Mouse (Mus musculus) lung, embryonic 15.5 days (tissue): ENCODE measurements around the gene Smc3. TPM values are rescaled to one million over a fixed set of nuclear protein-coding genes. Genes with fewer than 3 reads are reported as not detected.

Experiments used
- ATAC-seq: fragments of 200-750 bp; cut with Nextera tagmentation; 2 replicates; pipeline ENCODE4 v1.8.0; 2017; ENCODE audit warnings: moderate number of reproducible peaks, borderline replicate concordance; ENCODE audit not compliant: low FRiP score, low TSS enrichment; ENCODE audit errors: extremely low read depth
- H3K27ac ChIP-seq: fragments of 300-500 bp; sonication (generic); 2 replicates; pipeline ENCODE4 v1.5.1; 2015; ENCODE audit warnings: moderate library complexity, mild to moderate bottlenecking, inconsistent platforms
- H3K27me3 ChIP-seq: fragments of 300-500 bp; sonication (generic); 2 replicates; pipeline ENCODE4 v1.6.1; 2015; ENCODE audit warnings: inconsistent platforms
- H3K36me3 ChIP-seq: fragments of 300-500 bp; sonication (generic); 2 replicates; pipeline ENCODE4 v1.6.1; 2015; ENCODE audit warnings: inconsistent platforms
- H3K4me1 ChIP-seq: fragments of 300-500 bp; sonication (generic); 2 replicates; pipeline ENCODE4 v1.6.1; 2015; ENCODE audit warnings: inconsistent platforms
- H3K4me2 ChIP-seq: fragments of 300-500 bp; sonication (generic); 2 replicates; pipeline ENCODE4 v1.6.1; 2015; ENCODE audit warnings: inconsistent platforms, mild to moderate bottlenecking, moderate library complexity
- H3K4me3 ChIP-seq: fragments of 300-500 bp; sonication (generic); 2 replicates; pipeline ENCODE4 v1.5.1; 2015; ENCODE audit warnings: mild to moderate bottlenecking, inconsistent platforms
- H3K9ac ChIP-seq: fragments of 300-500 bp; sonication (generic); 2 replicates; pipeline ENCODE4 v1.6.1; 2015; ENCODE audit warnings: inconsistent platforms
- H3K9me3 ChIP-seq: fragments of 300-500 bp; sonication (generic); 2 replicates; pipeline ENCODE4 v1.6.1; 2016; ENCODE audit warnings: inconsistent platforms
- WGBS: fragments of 180-500 bp; shearing (Covaris S2); methylation state at CpG from one replicate; pipeline ENCODE4 v1.1.7; 2015; 5-methylcytosine and 5-hydroxymethylcytosine counted together
- polyA plus RNA-seq: library from polyadenylated mRNA; unstranded; fragments of >200 nt; fragmentation: Nextera tagmentation; extraction: Ambion mirVana; gene quantifications from 2 replicates; pipeline ENCODE4 v1.2.1, GENCODE M21; 2015

Smc3 gene
- polyA plus RNA-seq, 1 experiment from 2014 or later = 72.2 TPM

DNA sequence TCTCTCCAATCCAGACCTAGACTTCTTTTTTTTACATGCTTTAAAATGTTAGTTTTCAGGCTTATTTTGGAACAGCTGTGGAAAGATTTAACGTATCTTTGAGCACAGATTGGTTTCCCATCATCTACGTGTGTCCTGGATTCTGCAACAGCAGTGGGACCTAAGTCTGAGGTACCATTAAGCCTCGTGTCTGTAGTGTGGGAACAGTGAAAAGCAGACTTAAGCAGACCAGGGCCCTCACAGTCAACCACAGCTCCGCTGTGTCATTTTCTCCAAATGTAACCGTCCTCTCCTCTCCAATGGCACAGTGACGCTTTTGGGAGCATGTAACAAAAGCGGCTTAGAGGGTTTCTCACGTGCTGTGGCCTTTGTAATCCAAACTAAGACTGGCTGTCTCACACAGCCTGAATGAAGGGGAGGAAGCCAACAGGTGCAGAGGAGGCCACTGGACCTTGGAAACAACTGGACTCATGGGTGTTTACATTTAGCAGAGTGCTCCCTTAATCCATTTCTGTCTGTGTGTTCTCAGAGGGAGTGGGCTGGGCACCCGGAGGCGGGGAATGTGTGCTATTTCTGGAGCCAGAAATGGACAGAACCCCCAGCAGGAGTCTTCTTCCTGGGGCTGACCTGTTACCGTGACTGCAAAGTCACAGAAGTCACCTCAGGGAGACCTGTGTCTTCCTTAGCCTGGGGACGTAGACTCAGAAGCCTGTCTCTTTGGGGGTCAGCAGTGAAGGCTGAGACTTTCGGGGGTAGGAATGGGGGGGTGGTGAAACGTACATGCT, 61.9 kb downstream of the Smc3 start:
- WGBS = 46% methylated on average over 14 of the region's 14 CpGs
- Histone ChIP-seq H3K36me3 (no peaks in the 10 kb centered on the region), H3K9ac (no peak overlapping the region), H3K9me3 (no peaks in the 10 kb centered on the region), H3K4me3 (no peak overlapping the region), H3K4me2 (no peak overlapping the region), H3K4me1 (0 out of 2 replicates have a peak, but pooled peaks cover 5% of the 10 kb centered on the region), H3K27me3 (peaks cover 7% of the 10 kb centered on the region), H3K27ac (no peak overlapping the region)
- no peak for ATAC-seq

DNA sequence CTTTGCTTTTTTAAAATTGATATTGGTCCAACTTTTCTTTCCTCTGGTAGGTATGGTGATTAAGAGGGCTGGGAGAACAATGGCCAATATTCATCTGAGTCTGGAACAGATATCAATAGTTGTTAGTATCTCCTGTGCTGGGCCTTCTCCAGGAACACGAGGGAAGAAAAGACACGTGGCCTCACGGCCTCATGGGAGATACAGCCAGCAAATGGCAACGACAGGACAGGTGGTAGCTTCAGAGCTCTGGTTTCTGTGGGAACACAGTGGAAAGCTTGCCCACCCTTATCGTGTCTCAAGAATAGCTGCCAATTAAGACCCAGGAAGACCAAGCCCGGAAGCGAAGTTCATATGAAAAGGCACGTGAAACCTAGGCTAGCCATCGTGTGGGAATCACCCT, 64.6 kb downstream of the Smc3 start:
- H3K27me3 ChIP-seq = peaks cover 26% of the 10 kb centered on the region
- H3K9me3 ChIP-seq = no peaks in the 10 kb centered on the region
- H3K36me3 ChIP-seq = no peaks in the 10 kb centered on the region
- no peak overlapping the region for H3K9ac ChIP-seq
- H3K4me3 ChIP-seq = no peak overlapping the region
- no peak overlapping the region for H3K4me2 ChIP-seq
- 91% methylated on average over 9 of the region's 9 CpGs for WGBS
- 0 out of 2 replicates have a peak, but pooled peaks cover 5% of the 10 kb centered on the region for H3K4me1 ChIP-seq
- no peak for ATAC-seq
- no peak overlapping the region for H3K27ac ChIP-seq

DNA sequence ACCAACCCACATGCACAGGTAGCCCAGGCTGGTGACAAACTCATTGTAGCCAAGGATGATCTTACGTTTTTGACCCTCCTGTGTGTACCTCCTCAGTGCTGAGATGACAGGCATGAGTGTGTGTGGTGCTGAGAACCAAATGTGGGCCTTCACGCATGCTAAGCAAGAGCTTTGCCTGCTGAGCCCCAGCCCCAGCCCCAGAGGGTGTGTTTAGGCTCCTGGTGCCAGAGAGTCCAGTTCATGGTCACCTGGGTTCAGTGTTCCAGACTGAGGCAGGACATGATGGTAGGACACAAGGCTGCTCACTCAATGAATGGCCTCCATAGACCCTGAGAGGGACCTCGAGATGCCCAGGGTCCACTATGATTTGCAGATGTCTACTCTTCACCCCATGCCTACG, 65.2 kb downstream of the Smc3 start:
- H3K27ac ChIP-seq = no peak overlapping the region
- H3K4me3 ChIP-seq = no peak overlapping the region
- H3K27me3 ChIP-seq = peaks cover 32% of the 10 kb centered on the region
- H3K4me1 ChIP-seq = 0 out of 2 replicates have a peak, but pooled peaks cover 5% of the 10 kb centered on the region
- 74% methylated on average over 4 of the region's 4 CpGs for WGBS
- no peaks in the 10 kb centered on the region for H3K36me3 ChIP-seq
- ATAC-seq = no peak
- no peak overlapping the region for H3K9ac ChIP-seq
- no peak overlapping the region for H3K4me2 ChIP-seq
- H3K9me3 ChIP-seq = no peaks in the 10 kb centered on the region

DNA sequence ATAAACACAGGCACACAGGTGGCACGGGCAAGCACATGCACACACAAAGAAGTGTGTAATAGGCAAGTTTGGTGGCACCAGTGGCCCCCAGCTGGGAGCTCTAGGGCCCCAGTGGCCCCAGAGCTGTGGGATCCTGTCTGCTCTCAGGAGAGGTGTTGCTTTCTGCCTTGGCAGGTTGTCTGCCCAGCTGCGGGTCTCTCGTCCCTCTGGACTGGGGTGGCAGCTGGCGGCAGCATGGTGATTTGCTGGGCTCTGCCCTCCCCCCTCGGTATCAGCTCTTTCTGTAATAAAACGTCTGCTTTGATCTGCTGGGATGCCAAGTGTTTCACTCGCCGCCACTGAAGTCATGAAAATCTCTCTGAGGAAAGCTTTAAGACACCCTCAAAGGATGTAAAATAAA, 66.5 kb downstream of the Smc3 start:
- H3K27ac ChIP-seq = no peak overlapping the region
- H3K4me2 ChIP-seq = no peak overlapping the region
- no peaks in the 10 kb centered on the region for H3K9me3 ChIP-seq
- ATAC-seq = no peak
- H3K36me3 ChIP-seq = no peaks in the 10 kb centered on the region
- 22% methylated on average over 8 of the region's 8 CpGs for WGBS
- H3K9ac ChIP-seq = no peak overlapping the region
- H3K27me3 ChIP-seq = peaks cover 42% of the 10 kb centered on the region
- no peak overlapping the region for H3K4me3 ChIP-seq
- 0 out of 2 replicates have a peak, but pooled peaks cover 2% of the 10 kb centered on the region for H3K4me1 ChIP-seq

DNA sequence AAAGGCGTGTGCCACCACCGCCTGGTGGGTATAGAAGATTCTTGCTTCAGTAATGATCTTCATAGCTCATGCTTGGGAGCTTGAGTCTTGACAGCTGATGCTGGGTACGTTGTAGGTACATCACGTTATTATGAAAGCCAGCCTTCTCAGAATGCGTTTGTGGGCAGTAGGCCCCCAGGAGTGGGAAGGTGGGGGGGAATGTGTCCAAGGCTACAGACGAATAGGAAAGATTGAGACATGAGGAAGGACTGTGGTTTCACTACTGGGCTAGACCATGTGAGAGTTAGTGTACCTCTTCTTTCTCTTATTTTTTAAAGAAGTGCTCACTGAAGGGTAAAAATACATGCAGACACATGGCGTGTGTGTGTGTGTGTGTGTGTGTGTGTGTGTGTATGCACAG, 68.6 kb downstream of the Smc3 start:
- Histone ChIP-seq H3K27ac (no peak overlapping the region), H3K4me1 (0 out of 2 replicates have a peak, but pooled peaks cover 2% of the 10 kb centered on the region), H3K9me3 (no peaks in the 10 kb centered on the region), H3K4me3 (no peak overlapping the region), H3K4me2 (no peak overlapping the region), H3K9ac (no peak overlapping the region), H3K27me3 (peaks cover 58% of the 10 kb centered on the region), H3K36me3 (no peaks in the 10 kb centered on the region)
- WGBS = 79% methylated on average over 7 of the region's 7 CpGs
- ATAC-seq = no peak

DNA sequence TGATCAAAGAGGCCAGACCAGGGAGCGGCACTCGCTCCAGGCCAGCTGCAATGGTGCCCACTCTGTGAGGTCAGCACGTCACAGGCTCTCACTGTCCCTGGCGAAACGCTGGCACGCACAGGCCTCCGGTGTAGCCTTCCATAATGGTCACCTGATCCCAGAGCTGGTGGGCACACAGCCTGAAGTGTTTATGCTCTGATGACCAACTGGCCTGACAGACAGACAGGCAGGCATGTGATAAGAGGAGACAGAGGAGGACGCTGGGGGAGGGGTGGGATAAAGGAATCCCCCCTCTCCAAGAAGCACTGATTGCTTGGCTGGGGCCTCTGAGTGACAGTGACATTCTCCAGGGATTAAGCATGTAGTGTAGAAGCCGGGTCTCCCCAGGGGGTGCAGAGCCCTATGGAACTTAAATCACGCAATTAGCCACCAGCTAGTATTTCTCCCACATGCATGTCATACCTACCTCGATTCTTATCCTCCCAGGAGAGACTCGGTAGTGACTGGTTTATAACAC, 70.5 kb downstream of the Smc3 start:
- Histone ChIP-seq H3K36me3 (no peaks in the 10 kb centered on the region), H3K4me1 (0 out of 2 replicates have a peak, but pooled peaks cover 2% of the 10 kb centered on the region), H3K4me3 (no peak overlapping the region), H3K27ac (no peak overlapping the region), H3K4me2 (no peak overlapping the region), H3K9ac (no peak overlapping the region), H3K9me3 (no peaks in the 10 kb centered on the region), H3K27me3 (peaks cover 77% of the 10 kb centered on the region)
- ATAC-seq = no peak
- 24% methylated on average over 12 of the region's 12 CpGs for WGBS

DNA sequence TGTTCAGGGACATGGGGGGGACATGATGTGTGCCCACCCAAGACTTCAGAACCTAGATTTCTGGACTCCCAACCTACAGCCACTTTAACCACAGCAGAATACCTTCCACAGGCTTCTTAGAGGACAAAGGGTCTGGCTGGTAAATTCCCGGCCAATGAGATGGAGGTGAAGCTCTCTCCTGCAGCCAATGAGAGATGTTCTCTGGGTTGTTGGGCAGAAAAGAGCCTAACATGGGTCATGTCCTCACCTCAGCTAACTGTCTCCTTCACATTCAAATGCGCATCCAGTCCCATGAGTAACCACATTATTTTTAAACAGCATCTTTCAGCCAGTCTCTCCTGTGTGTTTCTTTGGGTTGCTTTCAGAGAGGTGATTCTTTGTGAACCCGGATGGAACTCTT, 71.2 kb downstream of the Smc3 start:
- WGBS = 60% methylated on average over 3 of the region's 3 CpGs
- H3K27ac ChIP-seq = no peak overlapping the region
- H3K9me3 ChIP-seq = no peaks in the 10 kb centered on the region
- H3K4me3 ChIP-seq = no peak overlapping the region
- H3K4me2 ChIP-seq = no peak overlapping the region
- H3K4me1 ChIP-seq = peaks cover 8% of the 10 kb centered on the region
- H3K9ac ChIP-seq = no peak overlapping the region
- no peaks in the 10 kb centered on the region for H3K36me3 ChIP-seq
- H3K27me3 ChIP-seq = peaks cover 84% of the 10 kb centered on the region
- no peak for ATAC-seq

DNA sequence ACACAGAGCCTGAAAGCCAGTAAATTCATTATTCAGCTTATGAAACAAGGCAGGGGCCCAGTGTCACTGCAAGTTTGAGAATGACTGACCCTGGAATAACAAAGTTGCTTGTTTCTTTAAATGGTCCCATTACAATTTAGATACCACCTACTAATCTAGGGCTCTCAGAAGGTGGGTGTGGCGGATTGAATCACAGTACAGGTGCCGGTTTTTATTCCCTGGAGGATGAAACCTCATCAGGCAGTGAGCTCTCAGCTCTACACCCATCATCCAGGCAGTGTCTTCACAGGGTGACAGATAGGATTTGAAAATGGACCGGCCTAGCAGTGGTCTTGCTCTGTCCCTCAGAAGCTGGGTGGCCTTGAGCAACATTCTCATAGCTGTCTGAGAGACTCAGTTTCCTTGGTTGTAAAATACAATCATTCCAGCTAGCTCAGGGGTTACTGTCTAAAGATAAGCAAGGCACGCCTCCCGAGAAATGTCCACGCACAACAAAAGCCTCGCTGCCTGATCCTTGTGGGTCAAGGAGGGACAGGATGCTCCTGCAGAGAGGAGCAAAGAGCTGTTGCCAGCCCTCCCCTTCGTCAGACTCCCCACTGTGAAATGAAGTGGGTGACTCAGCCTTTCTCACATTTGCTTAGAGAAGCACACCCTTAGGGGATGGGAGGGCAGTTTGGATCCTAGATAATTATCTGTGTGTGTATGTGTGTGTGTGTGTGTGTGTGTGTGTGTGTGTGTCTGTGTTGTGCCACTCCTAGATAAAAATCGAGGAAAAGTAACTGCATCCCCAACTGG, 74.1 kb downstream of the Smc3 start:
- Histone ChIP-seq H3K27me3 (peaks cover 94% of the 10 kb centered on the region), H3K4me1 (peaks cover 21% of the 10 kb centered on the region), H3K27ac (no peak overlapping the region), H3K9ac (no peak overlapping the region), H3K4me3 (no peak overlapping the region), H3K9me3 (no peaks in the 10 kb centered on the region), H3K36me3 (no peaks in the 10 kb centered on the region), H3K4me2 (no peak overlapping the region)
- ATAC-seq = no peak
- 36% methylated on average over 9 of the region's 9 CpGs for WGBS

DNA sequence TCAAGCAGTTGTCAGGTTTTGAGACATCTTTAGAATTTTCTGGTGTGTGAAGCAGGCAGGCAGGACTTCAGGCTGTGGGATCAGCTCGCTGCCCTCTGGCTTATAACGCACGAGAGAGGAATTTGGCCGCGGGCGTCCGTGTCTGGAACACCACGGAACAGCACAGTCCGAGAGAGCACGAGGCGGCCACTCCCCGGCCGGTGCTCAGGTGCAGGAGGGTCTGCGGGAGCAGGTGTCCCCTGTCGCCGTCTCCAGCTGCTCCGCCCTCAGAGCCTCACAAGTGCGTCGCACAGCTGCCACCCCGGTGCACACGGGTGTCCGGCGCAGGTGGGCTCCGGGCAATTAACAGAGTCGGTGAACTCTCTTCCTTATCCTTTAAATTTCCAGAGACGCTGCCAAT, 76.0 kb downstream of the Smc3 start:
- under 1% methylated on average over 26 of the region's 26 CpGs for WGBS
- H3K27me3 ChIP-seq = peaks cover 90% of the 10 kb centered on the region

DNA sequence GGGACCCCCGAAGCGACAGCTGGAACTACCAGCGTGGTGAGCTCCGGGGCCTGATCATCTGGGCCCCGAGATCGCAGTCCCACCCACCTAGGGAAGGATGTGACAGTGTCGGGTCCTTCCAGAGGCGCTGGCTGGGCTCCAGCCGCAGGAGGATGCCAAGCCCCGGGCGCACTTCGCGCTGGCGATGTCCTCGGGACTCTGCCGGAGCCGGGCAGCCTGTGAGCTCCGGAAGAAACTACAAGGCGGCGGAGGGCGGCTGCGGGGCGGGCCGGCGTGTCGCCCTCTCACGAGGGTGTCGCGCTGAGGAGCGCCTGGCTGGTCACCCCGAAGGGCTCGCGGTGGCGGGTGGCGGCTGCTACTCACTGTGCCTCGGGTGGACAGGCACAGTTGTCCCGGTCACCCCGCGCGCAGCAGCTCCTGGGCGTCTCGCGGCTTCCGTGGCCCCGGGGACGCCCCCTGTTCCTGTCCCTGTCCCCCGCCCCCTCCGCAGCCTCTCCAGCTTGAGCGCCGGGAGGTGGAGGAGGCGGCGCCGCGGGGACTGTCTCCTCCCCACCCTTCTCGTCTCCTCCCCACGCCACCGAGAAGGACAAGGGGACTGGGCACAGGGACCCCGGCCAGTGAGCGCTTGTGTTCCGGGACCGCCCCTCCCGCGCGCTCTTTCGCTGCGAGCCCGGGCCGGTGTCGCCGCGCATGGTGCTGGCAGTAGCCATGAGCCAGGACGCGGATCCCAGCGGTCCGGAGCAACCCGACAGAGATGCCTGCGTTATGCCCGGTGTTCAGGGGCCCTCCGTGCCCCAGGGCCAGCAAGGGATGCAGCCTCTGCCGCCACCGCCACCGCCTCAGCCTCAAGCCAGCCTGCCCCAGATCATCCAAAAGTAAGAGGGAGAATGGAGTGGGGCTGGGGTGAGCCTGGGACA, 76.8 kb downstream of the Smc3 start, which contains the start of gene Rbm20:
Gene Rbm20 (plus strand): TSS at position 589 of the 917 bp plus-strand sequence.
- WGBS = under 1% methylated on average over 80 of the region's 82 CpGs
- peaks cover 90% of the 10 kb centered on the region for H3K27me3 ChIP-seq
- H3K36me3 ChIP-seq = no peaks in the 10 kb centered on the region
- H3K4me3 ChIP-seq = peak within 1 kb of the TSS; percentile 55
- H3K27ac ChIP-seq = no peak within 1 kb of the TSS
- peak within 1 kb of the TSS; percentile 37 for H3K9ac ChIP-seq
- peak within 1 kb of the TSS; percentile 97 for H3K4me2 ChIP-seq
- H3K4me1 ChIP-seq = peaks cover 18% of the 10 kb centered on the region
- no peaks in the 10 kb centered on the region for H3K9me3 ChIP-seq
- ATAC-seq = peak; percentile 89

More for the DNA sequence above, 76.0 kb downstream of the Smc3 start:
- Histone ChIP-seq H3K9ac (no peak overlapping the region), H3K27ac (no peak overlapping the region), H3K36me3 (no peaks in the 10 kb centered on the region), H3K9me3 (no peaks in the 10 kb centered on the region), H3K4me3 (peak overlapping the region; percentile 55), H3K4me1 (peaks cover 18% of the 10 kb centered on the region), H3K4me2 (peak overlapping the region; percentile 97)
- ATAC-seq = peak; percentile 50; the same call in 1 of the 2 replicates

DNA sequence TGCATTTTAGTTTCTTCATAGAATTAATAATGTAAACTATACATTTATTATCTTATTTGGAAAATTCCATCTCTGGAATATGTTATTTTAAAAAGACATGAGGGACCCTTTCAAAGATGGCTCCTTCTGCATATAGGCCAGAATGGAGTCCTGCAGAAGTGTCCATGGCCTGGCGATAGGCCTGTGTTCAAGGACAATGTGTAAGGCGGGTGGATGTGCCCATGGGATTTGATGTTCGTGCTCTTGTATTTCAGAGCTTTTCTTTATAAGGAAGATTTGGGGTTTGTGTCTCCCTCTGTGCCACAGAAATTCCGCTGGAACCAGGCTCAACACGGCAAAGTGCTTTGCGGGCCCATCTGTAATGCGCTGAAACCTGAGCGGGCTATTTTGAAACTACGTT, 79.0 kb downstream of the Smc3 start:
- H3K4me2 ChIP-seq = no peak overlapping the region
- no peaks in the 10 kb centered on the region for H3K36me3 ChIP-seq
- no peaks in the 10 kb centered on the region for H3K9me3 ChIP-seq
- peaks cover 95% of the 10 kb centered on the region for H3K27me3 ChIP-seq
- no peak overlapping the region for H3K4me3 ChIP-seq
- no peak overlapping the region for H3K9ac ChIP-seq
- no peak for ATAC-seq
- H3K27ac ChIP-seq = no peak overlapping the region
- peaks cover 18% of the 10 kb centered on the region for H3K4me1 ChIP-seq
- WGBS = 92% methylated on average over 9 of the region's 9 CpGs
